Mouse (Mus musculus) spleen, postnatal 36 days (tissue): ENCODE measurements around the gene 2900011O08Rik.

Source experiments
- DNase-seq, 2 experiments: peaks; one replicate each; pipeline ENCODE4 v3.0.0; 2022; ENCODE audit warnings: low spot score in 2 of 2, mixed read lengths in 1 of 2

The 2900011O08Rik gene

GRCm38 (mm10) chr16:14004726-14005125 lies 18.3 kb downstream of the 2900011O08Rik start:
- no peak for DNase-seq

- DNase-seq = no peak
These were observed 18.9 kb downstream of the 2900011O08Rik start for GRCm38 (mm10) chr16:14005266-14005665.

- DNase-seq = no peak
These were observed 21.7 kb downstream of the 2900011O08Rik start for GRCm38 (mm10) chr16:14008081-14008480.

- no peak for DNase-seq
These were observed 22.3 kb downstream of the 2900011O08Rik start for GRCm38 (mm10) chr16:14008708-14009107.

GRCm38 (mm10) chr16:14009966-14010365 lies 23.6 kb downstream of the 2900011O08Rik start:
- no peak for DNase-seq

GRCm38 (mm10) chr16:14017306-14017705 lies 30.9 kb downstream of the 2900011O08Rik start:
- no peak for DNase-seq

- DNase-seq = no peak
These were observed 34.9 kb downstream of the 2900011O08Rik start for GRCm38 (mm10) chr16:14021166-14021822.

- DNase-seq = no peak
These were observed 38.9 kb downstream of the 2900011O08Rik start for GRCm38 (mm10) chr16:14025091-14025990.

GRCm38 (mm10) chr16:14029072-14029471 lies 42.7 kb downstream of the 2900011O08Rik start:
- no peak for DNase-seq

- DNase-seq = no peak
These were observed 43.4 kb downstream of the 2900011O08Rik start for GRCm38 (mm10) chr16:14029851-14030250.

GRCm38 (mm10) chr16:14030650-14031049 lies 44.2 kb downstream of the 2900011O08Rik start:
- no peak for DNase-seq

- no peak for DNase-seq
These were observed 46.7 kb downstream of the 2900011O08Rik start for GRCm38 (mm10) chr16:14033076-14033475.

- no peak for DNase-seq
These were observed 56.0 kb downstream of the 2900011O08Rik start for GRCm38 (mm10) chr16:14042421-14042820.

GRCm38 (mm10) chr16:14044695-14045094 lies 58.3 kb downstream of the 2900011O08Rik start:
- no peak for DNase-seq

GRCm38 (mm10) chr16:14046224-14046756 lies 59.9 kb downstream of the 2900011O08Rik start:
- DNase-seq = no peak

- no peak for DNase-seq
These were observed 65.8 kb downstream of the 2900011O08Rik start for GRCm38 (mm10) chr16:14052221-14052620.

GRCm38 (mm10) chr16:14053116-14053515 lies 66.7 kb downstream of the 2900011O08Rik start:
- no peak for DNase-seq

- no peak for DNase-seq
These were observed 68.9 kb downstream of the 2900011O08Rik start for GRCm38 (mm10) chr16:14055271-14055670.

GRCm38 (mm10) chr16:14056734-14057133 lies 70.3 kb downstream of the 2900011O08Rik start:
- DNase-seq = no peak

GRCm38 (mm10) chr16:14058541-14058940 lies 72.1 kb downstream of the 2900011O08Rik start:
- DNase-seq = no peak

- no peak for DNase-seq
These were observed 72.9 kb downstream of the 2900011O08Rik start for GRCm38 (mm10) chr16:14059118-14059854.

GRCm38 (mm10) chr16:14059869-14060268 lies 73.5 kb downstream of the 2900011O08Rik start:
- no peak for DNase-seq
